Mouse (Mus musculus) cerebellum, adult 2 months (tissue): Measurements from ENCODE around the gene Rps15.

Experiments
- CTCF ChIP-seq: fragments of 200-500 bp; IDR thresholded peaks from 2 replicates; pipeline ENCODE4 v1.5.1; 2011; ENCODE audit warnings: low read depth, mild to moderate bottlenecking, control low read depth, low read length, moderate library complexity, borderline replicate concordance; ENCODE audit not compliant: insufficient read depth
- POLR2A ChIP-seq: fragments of 200-500 bp; IDR thresholded peaks from 2 replicates; pipeline ENCODE4 v1.6.1; 2011; ENCODE audit warnings: low read length, control low read depth, borderline replicate concordance; ENCODE audit not compliant: insufficient read depth

GRCm38 (mm10) chr10:80254331-80255297 is 37.6 kb upstream of the Rps15 start:
- TF ChIP-seq CTCF: no peak
- no peak for TF ChIP-seq POLR2A
